Mouse (Mus musculus) embryo, embryonic 9.5 days (tissue): Measurements from ENCODE around the gene Spdye4c.
A peak's percentile ranks its signal among the peaks of the same experiment; 100 is the strongest.

Experiments used
- DNase-seq: peaks from one replicate; pipeline ENCODE4 v3.0.0-alpha.2; 2017; ENCODE audit errors: extremely low spot score

The Spdye4c gene

DNA sequence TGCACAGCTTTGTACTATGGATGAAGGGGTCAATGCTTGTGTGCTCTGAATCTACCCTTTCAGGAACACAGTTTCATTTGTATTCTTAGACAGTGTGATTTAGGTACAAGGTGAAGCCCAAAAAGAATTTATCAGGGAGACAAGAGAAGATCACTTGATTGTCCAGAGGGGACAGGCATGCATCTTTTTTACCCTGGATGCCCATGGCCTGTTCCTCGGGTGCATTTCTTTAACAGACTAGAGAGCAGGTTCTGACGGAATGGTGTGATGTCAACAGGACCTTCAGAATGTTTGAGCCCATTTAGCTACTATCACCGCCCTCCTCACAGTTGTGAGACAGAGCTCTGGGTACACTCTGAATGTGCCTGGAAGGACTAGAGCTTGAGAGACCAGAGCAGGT, at the start of gene Spdye4c:
Gene Spdye4c, plus strand, starts transcription at position 301 of the 400 bp plus-strand sequence.
- no peak for DNase-seq

DNA sequence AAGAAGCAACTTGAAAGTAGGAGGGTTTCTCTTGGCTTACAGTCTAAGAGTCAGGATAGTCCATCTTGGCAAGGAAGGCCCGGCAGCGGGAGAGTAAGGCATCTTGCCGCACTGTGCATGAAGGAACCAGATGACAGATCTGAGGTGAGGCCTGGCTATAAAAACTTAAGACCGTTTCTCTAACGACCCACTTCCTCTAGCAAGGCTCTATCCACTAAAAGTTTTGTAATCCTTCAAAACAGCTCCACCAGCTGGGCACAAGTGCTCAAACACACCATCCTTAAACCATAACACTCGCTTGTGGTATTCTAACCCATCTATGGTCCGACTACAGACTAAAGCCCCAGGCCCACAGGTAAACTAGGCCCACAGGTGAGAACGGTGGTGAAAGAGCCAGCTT, 47.5 kb upstream of the Spdye4c start:
- no peak for DNase-seq

DNA sequence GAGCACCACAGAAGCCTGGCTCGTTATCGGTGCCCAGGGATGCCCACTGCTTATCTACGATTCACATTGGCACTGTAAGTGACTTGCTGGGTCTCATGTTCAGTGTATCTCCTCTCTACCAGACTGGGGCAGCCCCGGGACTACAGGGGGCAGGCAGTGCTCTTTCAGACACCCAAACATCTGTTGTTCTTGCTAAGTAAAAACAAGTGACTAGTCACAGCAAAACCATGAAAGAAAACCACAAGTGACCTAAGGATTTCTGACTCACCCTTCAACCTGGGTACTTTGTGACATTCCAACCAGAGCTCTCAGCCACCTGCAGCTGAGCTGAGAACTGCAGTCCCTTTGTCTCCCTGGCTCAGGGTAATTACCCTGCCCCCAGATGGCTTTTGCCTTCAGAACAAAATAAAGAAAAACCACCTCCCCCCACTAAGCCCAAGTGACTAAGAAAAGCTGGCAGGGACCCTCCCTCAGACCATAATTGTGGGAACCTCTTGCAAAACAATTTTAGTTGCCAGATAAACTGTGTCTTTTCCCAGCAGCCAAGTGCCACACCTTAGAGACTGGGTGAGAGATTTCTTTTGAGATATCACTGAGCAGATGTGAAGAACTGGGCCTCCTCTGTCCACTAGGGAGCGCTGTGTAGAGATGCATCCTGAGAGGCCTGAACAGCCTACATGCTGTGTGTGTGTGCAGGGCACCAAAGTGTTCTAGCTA, 46.4 kb upstream of the Spdye4c start:
- peak; percentile 60 for DNase-seq

DNA sequence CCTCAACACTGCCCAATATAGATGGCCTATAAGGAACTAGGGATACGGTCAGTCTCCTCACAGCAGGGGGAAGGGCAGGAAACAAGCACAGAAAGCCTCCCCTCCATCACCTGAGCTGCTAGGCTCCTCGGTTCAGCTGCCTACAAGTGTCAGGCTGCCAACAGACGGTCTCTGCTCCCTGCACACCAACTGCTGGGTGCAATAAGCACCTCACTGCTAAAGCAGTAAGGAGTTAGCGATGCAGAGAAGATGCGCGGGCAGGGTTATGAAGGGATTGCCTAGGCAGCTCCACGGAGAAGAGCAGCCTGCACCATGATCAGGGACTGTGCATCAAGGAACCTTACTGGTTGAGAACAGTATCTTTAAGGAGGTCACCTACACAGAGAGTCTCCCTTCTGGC, 45.6 kb upstream of the Spdye4c start:
- no peak for DNase-seq

DNA sequence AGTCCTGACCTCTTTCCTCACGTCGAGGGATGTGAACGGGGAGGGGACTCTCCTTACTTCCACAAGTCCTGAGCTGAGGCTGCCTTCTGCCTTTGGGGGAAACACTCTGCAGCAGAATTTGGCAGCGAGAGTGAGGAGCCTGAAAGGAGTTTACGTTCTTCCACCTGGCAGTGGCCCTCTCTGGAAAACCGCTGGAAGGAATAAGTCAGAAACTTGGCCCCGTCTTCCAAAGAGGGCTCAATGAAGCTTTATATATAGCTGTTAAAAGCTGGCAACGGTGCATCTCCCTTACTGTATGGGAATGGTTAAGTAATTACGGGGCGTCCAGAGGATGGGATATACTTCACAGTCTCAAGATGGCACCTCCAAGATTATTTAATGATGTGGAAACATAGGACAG, 43.9 kb upstream of the Spdye4c start:
- DNase-seq: no peak

DNA sequence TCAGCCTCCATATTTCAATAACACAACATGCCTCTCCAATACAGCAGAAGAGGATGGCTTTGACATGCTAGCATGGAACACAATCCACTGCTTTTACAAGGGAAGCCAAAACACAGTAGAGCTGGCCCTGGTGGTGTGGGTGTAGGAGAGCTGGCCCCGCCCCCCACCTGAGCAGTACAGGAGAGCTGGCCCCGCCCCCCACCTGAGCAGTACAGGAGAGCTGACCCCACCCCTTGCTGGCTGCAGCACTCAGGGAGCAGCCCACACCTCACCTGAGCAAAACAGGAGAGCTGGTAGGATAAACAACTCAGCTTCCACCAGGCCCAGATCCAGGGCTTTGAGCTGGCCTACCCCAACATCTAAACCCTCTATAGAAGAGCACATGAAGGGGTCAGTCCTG, 42.7 kb upstream of the Spdye4c start:
- DNase-seq: no peak

DNA sequence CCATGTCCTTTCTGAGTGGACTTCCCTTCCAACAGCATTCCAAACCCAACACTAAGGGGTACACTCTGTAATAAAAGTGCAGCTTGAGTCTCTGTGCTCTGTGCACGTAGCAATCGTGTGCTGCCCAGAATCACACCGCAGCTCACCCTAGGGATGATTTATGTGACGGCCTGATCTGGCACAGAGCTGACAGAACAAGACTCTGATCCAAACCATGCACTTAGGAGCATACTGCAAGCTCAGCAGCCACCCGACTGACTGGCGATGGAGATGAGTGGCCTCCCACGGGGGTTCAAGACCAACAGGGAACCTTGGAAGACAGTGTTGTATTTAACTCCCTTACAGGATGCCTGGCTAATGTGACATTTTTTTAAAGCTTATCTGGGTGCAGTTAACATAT, 41.4 kb upstream of the Spdye4c start:
- no peak for DNase-seq

DNA sequence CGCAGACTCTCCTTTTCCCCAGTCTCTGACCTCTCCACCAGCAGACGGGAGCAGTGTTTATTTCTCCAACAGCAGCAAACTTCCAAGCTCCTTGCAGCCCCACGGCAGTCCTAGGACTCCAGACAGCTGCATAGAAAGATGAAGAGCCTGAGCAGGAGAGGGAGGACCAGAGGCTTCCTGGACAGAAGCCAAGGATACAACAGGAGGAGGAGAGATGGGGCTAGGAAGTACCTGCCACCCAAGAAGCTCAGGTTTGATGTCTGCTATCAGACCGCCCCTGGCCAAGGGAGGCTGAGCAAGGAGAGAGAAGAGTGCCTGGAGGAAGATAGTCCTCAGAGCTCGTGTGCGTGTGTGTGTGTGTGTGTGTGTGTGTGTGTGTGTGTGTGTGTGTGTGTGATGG, 41.0 kb upstream of the Spdye4c start:
- DNase-seq: no peak

DNA sequence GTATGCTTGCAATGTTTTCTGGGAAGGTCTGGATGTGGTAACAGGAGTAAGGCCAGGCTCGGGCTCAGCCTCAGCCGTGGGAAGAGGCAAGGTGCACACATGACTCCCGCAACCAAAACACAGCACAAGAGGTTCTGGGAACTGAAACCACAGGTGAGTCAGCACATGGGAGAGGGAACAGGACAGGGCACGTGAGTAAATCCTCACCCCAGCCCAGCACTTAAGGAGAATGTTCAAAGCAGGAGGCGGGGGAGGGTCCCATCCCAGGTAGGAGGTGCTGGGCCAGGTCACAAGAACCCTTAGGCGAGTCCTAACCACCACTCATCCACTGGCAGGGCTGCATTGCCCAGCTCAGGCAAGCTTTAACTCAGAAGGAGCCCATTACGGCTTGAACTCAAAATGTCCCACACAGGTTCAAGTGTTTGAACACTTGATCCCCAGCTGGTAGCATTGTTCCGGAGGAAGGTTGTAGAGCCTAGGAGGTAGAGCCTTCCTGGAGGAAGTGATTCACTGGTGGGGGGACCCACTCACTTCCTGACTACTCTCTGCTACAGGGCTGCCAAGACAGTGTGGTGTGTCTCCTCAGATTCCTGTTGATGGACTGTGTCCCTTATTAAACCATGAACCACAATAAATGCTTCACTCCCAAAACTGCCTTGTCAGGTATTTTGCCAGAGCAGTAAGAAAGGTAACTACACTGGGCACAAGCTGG, 38.8 kb upstream of the Spdye4c start:
- DNase-seq: no peak

DNA sequence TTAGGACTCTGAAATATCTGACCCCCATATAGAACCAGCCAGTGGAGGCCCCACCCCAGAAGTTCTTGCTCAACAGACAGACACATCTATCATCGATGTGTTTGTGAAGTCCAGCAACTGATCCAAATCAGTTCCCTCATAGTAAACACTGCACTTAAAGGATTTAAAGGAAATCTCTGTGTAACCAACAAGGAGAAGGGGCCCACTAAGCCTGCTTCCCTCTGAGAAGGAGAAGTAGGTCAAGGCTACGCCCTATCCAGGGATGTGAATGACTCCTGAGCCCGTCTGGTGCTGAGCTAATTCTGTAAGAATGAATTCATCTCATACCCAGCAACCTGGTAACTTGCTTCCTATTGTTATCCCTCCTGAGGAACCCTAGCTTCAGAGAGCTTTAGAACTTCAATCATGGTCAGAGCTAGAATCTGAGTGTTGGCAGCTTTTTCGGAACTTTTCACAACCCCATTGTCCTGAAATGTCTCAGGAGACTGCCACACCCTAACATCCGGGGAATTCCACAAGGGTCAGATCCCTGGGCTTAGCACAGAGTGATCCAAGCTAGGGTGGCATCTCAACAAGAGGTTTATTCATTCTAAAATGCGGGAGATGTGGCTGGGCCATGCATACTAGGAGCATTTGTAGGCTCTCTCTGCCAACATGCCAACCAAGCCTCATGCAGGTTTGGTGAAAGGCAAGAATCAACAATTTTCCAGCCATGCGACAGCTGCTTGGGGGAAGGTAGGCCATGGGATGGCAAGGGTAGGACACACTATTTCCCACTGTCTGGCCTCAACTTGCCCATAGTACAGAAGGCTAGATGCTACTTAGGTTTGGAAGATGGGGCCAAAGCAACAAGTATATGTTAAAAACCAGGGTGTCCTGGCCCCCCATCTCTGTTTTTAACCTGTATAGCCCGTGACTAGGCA, 38.0 kb upstream of the Spdye4c start:
- DNase-seq: no peak

DNA sequence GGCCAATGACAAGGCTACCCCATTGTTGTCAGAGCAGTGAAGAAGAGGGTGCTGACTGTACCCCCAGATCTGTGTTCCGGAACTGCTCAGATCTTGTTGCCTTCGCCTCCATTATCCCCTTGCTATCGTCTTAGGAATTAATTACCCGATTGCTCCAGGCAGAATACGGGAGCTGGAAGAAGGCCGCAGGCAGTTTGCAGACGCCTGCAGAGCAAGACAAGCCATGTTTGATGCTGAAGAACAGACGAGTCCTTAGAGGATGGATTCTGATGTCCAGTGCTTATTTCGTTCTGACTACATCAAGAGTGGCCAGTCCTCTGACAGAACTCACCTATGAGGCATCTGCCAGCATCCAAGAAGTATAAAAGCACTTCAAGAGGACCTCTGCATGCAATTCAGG, 35.9 kb upstream of the Spdye4c start:
- DNase-seq: no peak

DNA sequence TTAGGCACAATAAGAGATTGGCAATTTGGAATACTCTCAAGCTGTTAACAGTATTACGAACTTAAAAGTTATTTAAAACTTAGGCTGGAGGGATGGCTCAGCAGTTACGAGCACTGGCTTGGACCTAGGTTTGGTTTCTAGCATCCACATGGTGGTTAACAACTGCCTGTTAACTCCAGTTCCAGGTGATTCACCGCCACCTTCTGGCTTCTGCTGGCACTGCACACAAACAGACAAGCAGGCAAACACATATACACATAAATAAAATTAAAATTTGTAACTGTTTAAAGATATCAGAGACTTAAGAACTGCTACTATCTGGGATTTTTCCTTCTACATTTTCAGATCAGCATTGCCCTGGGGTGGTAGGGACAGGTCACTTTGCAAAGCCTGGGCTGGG, 26.8 kb upstream of the Spdye4c start:
- DNase-seq: no peak

DNA sequence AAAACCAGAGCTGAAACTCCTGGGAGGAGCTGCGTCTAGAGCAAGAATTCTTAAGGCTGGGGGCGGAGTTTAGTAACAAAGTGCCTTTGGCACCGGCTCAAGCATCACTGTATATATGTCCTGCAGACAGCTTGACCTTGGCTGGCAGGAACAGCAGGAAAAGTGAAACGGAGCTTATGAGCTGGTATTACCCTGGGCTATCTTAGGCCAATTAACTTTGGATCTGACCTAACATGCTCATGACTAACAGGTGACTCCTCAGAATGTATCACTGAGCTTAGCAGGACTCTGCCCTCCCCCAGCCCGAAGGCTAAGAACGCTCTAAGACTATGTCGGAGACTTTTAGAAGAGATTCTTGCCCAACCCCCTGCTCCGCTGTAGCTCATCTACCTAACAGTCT, 25.1 kb upstream of the Spdye4c start:
- no peak for DNase-seq

DNA sequence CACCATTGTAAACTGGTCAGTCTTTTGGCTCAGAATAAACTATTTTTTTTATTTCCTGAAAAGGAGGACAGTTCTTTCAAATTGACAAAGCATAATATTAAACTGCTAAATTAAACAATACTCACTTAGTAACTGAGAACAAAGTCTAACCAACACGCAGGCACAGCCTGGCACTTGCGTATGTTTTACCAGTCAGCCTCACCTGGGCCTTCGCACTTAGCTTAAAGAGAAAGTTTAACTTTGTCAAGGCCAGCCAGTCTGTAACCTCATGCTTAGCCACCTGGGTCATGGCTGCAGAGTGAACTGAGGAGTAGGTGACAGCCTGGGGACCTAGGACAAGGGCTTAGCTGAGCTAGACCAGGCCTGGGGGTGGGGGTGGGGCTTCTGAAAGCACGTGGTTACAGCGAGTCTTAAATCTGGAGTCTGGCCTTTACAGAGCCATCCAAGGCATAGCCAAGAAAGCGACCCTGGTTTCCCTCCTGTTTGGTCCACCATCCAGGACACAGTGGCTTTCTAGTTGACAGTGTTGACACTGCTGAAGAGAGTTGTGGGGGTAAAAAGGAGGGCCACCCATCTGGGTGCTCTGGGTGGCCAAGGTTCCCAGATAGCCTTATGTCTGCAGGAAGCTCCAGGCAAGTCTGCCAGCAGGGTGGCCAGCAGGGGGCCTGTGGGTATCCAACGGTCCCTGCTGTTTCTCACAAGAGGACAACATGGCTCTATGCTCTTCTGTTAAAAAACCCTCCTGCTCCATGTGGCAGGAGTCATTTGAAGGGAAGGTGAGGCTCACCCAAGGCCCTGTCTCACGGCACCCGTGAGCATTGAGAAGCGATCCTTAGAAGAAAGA, 24.5 kb upstream of the Spdye4c start:
- DNase-seq: no peak

DNA sequence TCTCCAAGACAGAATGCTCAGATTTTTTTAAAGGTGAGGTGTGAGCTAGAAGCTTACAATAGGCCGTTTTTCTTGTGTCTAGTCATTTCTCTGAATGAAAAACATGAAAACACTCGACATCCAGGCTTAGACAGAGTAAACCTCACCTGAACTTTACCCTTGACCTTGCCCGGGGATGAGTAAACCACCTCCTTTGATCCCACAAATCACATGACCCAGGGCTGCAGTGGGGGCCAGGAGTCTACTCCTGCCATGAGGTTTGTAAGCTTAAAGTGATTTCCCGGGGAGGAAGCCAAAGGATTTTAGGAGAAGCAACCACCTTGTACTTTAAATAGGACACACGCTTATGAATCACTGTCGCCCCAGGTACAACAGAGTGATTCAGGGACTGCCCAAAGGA, 23.0 kb upstream of the Spdye4c start:
- DNase-seq: no peak

DNA sequence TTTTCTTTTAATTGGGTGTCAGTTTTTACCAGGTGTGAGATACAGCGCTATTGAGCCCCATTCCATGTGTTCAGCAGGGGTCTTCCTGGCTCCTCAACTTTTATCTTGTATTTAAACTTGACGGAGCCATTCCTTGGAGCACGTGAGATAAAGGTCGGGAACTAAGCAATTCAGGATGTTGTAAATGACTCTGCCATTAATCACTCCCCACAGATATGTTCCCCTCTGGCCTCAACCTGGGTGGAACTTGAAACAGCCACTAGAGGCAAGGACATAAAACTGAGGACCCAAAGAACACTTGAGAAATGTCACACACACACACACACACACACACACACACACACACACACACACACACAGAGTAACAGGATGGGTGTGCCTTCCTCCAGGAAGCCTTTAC, 22.5 kb upstream of the Spdye4c start:
- DNase-seq: no peak

DNA sequence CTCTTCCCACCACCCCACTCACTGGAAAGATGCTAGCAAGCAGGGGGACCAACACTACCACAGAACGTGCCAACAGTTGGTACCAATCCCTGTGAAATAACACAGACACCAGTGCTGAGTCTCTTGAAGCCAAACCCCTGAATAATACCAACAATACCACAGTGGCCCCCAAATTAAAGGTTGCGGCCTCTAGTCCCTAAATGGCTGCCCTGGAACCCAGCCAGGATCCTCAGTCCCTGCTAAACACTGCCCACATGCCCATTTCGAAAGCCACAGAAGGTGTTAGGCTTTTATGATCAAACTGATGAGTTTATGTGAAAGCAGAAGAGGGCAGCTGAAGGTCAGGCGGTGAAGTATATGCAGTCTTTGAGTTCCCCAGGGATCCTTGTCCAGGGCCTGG, 20.0 kb upstream of the Spdye4c start:
- DNase-seq: no peak

DNA sequence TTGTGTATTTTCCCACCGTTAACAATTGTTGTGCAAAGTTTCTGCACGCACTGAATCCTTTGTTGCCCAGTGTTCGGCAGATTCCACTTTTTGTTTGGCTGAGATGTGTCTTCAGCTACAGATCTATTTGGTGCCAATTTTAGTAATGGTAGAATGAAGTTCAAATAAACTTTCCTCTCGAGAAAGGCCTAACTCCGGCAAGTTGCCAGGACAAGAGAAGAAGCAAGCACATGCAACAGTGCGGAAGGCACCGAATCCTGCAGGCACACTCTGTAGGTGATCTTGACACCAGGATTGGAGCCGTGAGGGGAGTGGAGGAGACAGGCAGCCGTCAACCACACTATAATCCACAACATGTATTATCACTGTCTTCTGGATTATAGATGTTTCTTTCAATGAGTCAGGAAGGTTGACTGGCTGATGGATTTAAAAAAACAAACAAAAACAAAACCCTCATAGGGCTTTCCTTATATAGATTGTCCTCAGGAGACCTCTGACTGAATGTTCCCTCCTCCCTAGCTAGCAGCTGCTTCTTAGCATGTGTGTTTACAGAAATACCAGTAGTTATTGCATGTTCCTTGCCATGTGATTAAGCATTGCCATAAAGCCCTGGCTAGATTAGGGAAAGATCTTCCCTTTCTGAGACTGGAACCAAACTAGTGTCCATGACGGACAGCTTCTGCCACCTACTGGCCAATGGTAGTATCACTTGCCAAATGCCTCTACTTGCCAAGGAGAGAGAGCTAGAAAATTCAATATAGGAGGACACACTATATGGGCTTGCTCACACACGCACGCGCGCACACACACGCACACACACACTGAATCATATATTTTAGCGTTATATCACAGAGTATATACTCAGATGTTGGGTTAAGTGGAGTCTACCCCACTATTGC, 18.0 kb upstream of the Spdye4c start:
- DNase-seq: peak; percentile 79

DNA sequence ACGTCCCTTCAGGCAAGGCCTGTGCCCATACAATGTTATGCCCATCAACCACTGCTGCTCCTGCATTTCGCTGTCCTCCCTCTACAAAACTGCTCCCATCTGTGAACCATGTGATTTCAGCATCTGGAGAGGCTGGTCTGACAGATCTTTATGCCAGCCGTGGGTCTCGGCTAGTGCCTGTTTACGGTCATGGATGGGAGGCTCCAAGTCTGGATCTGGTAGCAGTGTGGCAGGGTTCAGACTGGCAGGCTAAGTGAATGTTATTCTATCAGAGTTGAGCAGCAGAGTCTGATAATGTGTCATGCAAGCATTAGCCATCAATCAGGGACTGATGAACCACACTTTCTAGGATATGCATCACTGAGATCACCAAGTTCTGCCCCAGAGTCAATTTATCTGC, 8.1 kb upstream of the Spdye4c start:
- no peak for DNase-seq

DNA sequence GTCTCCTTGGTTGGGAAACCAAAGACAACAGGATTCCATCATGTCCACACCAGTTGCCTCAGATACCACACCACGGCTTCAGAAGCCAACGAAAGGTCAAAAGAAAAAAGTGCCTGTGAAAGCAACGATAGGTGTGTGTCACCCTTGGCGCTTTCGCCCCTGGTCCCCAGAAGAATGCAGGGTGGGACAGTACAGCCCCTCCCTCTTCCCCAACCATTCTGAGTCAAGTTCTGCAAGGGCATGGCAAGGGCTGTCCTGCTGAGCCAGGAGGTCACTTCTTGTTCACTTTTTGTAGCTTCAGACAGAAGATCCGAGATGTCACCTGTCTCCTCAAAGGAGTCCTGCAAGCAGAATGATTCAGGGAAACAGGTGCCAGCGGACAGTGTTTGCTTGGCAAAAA, 1.3 kb downstream of the Spdye4c start:
- DNase-seq: no peak

DNA sequence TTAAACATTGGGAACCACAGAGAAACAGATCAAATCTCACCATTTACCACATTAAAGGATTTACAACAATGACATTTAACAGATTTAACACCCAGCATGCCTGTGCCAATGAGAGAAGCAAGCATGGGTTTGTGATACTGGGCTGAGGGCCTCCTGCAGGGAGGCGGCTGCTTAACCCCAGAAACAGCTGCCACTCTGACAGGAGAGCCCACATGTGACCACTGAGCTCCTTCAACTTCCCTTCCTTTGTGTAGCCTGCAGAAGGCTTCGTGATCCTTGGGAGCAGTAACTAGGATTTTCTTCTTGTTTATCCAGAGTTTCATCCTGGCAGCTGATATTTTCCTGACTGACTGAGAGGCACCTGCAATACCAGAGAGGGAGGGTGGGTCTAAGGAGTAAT, 10.5 kb downstream of the Spdye4c start:
- no peak for DNase-seq
